Mouse (Mus musculus) right cerebral cortex, adult 2 months (tissue): ENCODE data around the gene Ppard.

ENCODE experiments used
- DNase-seq, 2 experiments: peaks; one replicate each; pipeline ENCODE4 v3.0.0; 2021 to 2022; ENCODE audit warnings: low spot score in 2 of 2

Gene Ppard

GRCm38 (mm10) chr17:28283199-28283598 lies 50.7 kb downstream of the Ppard start:
- no peak for DNase-seq

- DNase-seq, result no peak
Measured at GRCm38 (mm10) chr17:28286133-28286532, 53.6 kb downstream of the Ppard start.

- DNase-seq, result no peak
Measured at GRCm38 (mm10) chr17:28286964-28287363, 54.5 kb downstream of the Ppard start.

GRCm38 (mm10) chr17:28287578-28287977 lies 55.1 kb downstream of the Ppard start:
- DNase-seq, result no peak

GRCm38 (mm10) chr17:28287980-28288379 lies 55.5 kb downstream of the Ppard start:
- DNase-seq, result no peak

GRCm38 (mm10) chr17:28290262-28290661 lies 57.8 kb downstream of the Ppard start:
- peak; percentile 17 to 38 for DNase-seq

GRCm38 (mm10) chr17:28290671-28291070 lies 58.2 kb downstream of the Ppard start:
- DNase-seq, result no peak

GRCm38 (mm10) chr17:28291346-28291745 lies 58.8 kb downstream of the Ppard start:
- DNase-seq, result no peak

GRCm38 (mm10) chr17:28293716-28294115 lies 61.2 kb downstream of the Ppard start:
- no peak for DNase-seq

- no peak for DNase-seq
Measured at GRCm38 (mm10) chr17:28294449-28295333, 62.2 kb downstream of the Ppard start.

GRCm38 (mm10) chr17:28298888-28299287 lies 66.4 kb downstream of the Ppard start:
- no peak for DNase-seq

GRCm38 (mm10) chr17:28299669-28300320 lies 67.3 kb downstream of the Ppard start:
- DNase-seq, result no peak

- no peak for DNase-seq
Measured at GRCm38 (mm10) chr17:28300323-28300722, 67.8 kb downstream of the Ppard start.

- DNase-seq, result no peak
Measured at GRCm38 (mm10) chr17:28300850-28301249, 68.3 kb downstream of the Ppard start.

GRCm38 (mm10) chr17:28305172-28305571 lies 72.7 kb downstream of the Ppard start:
- no peak for DNase-seq

- DNase-seq, result peak; percentile 93 to 94
Measured at GRCm38 (mm10) chr17:28308297-28309195, 76.0 kb downstream of the Ppard start.

- DNase-seq, result no peak
Measured at GRCm38 (mm10) chr17:28310831-28311230, 78.3 kb downstream of the Ppard start.

GRCm38 (mm10) chr17:28311366-28312132 lies 79.0 kb downstream of the Ppard start:
- no peak for DNase-seq

- DNase-seq, result no peak
Measured at GRCm38 (mm10) chr17:28312232-28313211, 80.0 kb downstream of the Ppard start.
